Comparison of ENCODE assay signal across 8 mouse cellular contexts in the genomic region with DNA sequence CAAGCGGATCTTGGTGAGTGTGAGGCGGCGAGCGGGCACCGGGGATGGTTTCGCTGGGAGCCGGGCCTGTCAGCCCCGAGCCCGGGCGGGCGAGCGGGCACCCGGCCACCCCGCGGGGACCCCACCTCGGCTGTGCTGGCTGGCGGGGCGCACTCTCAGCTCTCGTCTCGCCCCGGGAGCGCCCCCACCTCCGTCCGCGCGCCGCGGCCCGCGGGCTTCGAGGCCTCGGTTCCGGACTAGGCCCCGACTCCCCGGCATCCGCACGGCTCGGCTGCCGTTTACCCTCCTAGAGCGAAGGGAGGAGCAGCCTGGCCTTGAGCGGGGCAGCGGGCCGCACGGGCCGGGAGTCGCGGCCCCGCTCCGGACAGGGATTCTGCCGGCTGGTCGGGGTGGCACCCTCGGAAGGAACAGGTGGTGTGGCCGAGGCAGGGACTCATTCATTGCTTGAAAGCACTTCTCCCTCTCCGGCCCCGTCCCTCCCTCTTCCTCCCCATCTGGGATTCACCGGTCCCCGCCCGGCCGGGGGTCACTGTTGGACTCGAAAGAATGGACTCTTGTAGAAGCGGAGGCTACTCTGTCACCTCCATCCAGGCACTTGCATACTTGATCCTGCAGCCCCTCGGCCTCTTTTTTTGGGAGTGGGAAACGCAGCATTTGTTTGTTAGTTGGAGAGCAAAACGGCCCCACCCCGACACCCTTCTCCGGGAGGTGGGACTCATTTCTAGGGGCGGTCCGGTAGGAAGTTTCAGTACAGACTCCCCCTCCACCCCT. TPM values are rescaled to one million over a fixed set of nuclear protein-coding genes. Genes with fewer than 3 reads are reported as not detected.
DNase-seq lines count a peak whose midpoint lies in the region; ATAC-seq and TF ChIP-seq lines count a peak whose summit lies in the region.

No protein-coding gene starts in this region.

- TF ChIP-seq CTCF in cerebellum, adult 2 months (IDR thresholded peaks at IDR 0.05; ENCODE audit: borderline replicate concordance, insufficient read depth, low read depth, low read length) = no peak
- TF ChIP-seq CTCF in spleen, adult 2 months (IDR thresholded peaks at IDR 0.05; ENCODE audit: extremely low read depth, insufficient read depth, insufficient read length, insufficient replicate concordance) = no peak

- intact Hi-C loops in left cerebral cortex, postnatal 25 days (cut with DNase I) = no loop called here

- 1% methylated on average over 60 of the region's 68 CpGs for WGBS in cerebellum, adult 2 months
- WGBS in hindbrain, embryonic 12.5 days = 1% methylated on average over 63 of the region's 68 CpGs
- 1% methylated on average over 60 of the region's 68 CpGs for WGBS in spleen, adult 2 months

- peak overlapping the region; percentile 86 for H3K4me2 ChIP-seq in hindbrain, embryonic 12.5 days (replicated peaks)

- peaks cover 6% of the 10 kb centered on the region for H3K4me1 ChIP-seq in cerebellum, adult 2 months (ENCODE audit: control insufficient read depth, insufficient read depth, low read length)
- H3K4me1 ChIP-seq in hindbrain, embryonic 12.5 days = peaks cover 22% of the 10 kb centered on the region
- H3K4me1 ChIP-seq in spleen, adult 2 months (ENCODE audit: control insufficient read depth, insufficient read depth, insufficient read length) = peaks cover 7% of the 10 kb centered on the region

- no peaks in the 10 kb centered on the region for H3K36me3 ChIP-seq in hindbrain, embryonic 12.5 days
- H3K36me3 ChIP-seq in spleen, adult 2 months (ENCODE audit: control insufficient read depth, insufficient read depth, low read length) = no peaks in the 10 kb centered on the region

- H3K9me3 ChIP-seq in hindbrain, embryonic 12.5 days (replicated peaks) = no peaks in the 10 kb centered on the region

- peak overlapping the region; percentile 89 for H3K4me3 ChIP-seq in cerebellum, adult 2 months (replicated peaks; ENCODE audit: insufficient read depth, low read depth, low read length)
- peak overlapping the region; percentile 91 for H3K4me3 ChIP-seq in hindbrain, embryonic 12.5 days
- peak overlapping the region; percentile 83 for H3K4me3 ChIP-seq in spleen, adult 2 months (ENCODE audit: extremely low read depth, insufficient read depth, insufficient read length)

- peak; percentile 76 for ATAC-seq in hindbrain, embryonic 12.5 days (ENCODE audit: low FRiP score)
- peak; percentile 29 for ATAC-seq in megakaryocyte progenitor cell, adult 5-6 weeks (replicated peaks; ENCODE audit: poor library complexity)

- H3K9ac ChIP-seq in hindbrain, embryonic 12.5 days = peak overlapping the region; percentile 99

- DNase-seq in kidney, adult 11 months = peak; percentile 38
- DNase-seq in kidney, adult 18-20 months = no peak
- peak in 1 of 2 experiments; percentile 47 for DNase-seq in cerebellum, adult 2 months
- peak; percentile 41 to 50 for DNase-seq in frontal cortex, postnatal 10 days (ENCODE audit: low spot score in 2 of 2)
- DNase-seq in left cerebral cortex, postnatal 25 days (ENCODE audit: low spot score in 2 of 2) = peak; percentile 24 to 37
- peak in 1 of 2 experiments; percentile 30 for DNase-seq in spleen, adult 2 months (ENCODE audit: low read depth in 1 of 2, low spot score in 2 of 2)

- no peaks in the 10 kb centered on the region for H3K27me3 ChIP-seq in cerebellum, adult 2 months (ENCODE audit: control insufficient read depth, insufficient read depth, low read length)
- no peaks in the 10 kb centered on the region for H3K27me3 ChIP-seq in hindbrain, embryonic 12.5 days
- H3K27me3 ChIP-seq in spleen, adult 2 months (ENCODE audit: control insufficient read depth, insufficient read depth, low read length) = no peaks in the 10 kb centered on the region

- peak overlapping the region; percentile 44 for H3K27ac ChIP-seq in cerebellum, adult 2 months (ENCODE audit: insufficient read depth, low read length)
- H3K27ac ChIP-seq in hindbrain, embryonic 12.5 days = peak overlapping the region; percentile 92
- H3K27ac ChIP-seq in spleen, adult 2 months (ENCODE audit: insufficient read depth, low read length) = peak overlapping the region; percentile 87

- TF ChIP-seq POLR2A in cerebellum, adult 2 months (IDR thresholded peaks at IDR 0.05; ENCODE audit: borderline replicate concordance, insufficient read depth, low read length) = no peak
- TF ChIP-seq POLR2A in spleen, adult 2 months (IDR thresholded peaks at IDR 0.05; ENCODE audit: low read depth, low read length) = no peak

RNA-seq across cellular contexts. Expression of a gene that starts 1.6 kb away (rescaled TPM):
- 22.6 and 22.9 TPM in 2 replicates for polyA plus RNA-seq in cerebellum, adult 2 months (2012; rRNA removed)
- 68.1 and 69.0 TPM in 2 replicates for polyA plus RNA-seq in hindbrain, embryonic 12.5 days (2016; fragmentation: Nextera tagmentation; extraction: Ambion mirVana)
- total RNA-seq in left cerebral cortex, postnatal 25 days (2021) = 10 to 100 TPM; 46.8 to 51.3 TPM
- total RNA-seq in megakaryocyte progenitor cell, adult 5-6 weeks (2015) = 126 and 131 TPM in 2 replicates
- total RNA-seq in megakaryocyte progenitor cell, adult 5-6 weeks (2017) = 69.8 and 118 TPM in 2 replicates
- polyA plus RNA-seq in spleen, adult 2 months (2012; rRNA removed) = 1.7 and 2.1 TPM in 2 replicates

RNA-seq across cellular contexts. Expression of a gene that starts 7.8 kb away (rescaled TPM):
- polyA plus RNA-seq in cerebellum, adult 2 months (2012; rRNA removed) = 538 and 547 TPM in 2 replicates
- polyA plus RNA-seq in hindbrain, embryonic 12.5 days (2016; fragmentation: Nextera tagmentation; extraction: Ambion mirVana) = 692 and 752 TPM in 2 replicates
- 100 to 1,000 TPM; 362 to 365 TPM for total RNA-seq in left cerebral cortex, postnatal 25 days (2021)
- total RNA-seq in megakaryocyte progenitor cell, adult 5-6 weeks (2015) = 175 and 219 TPM in 2 replicates
- total RNA-seq in megakaryocyte progenitor cell, adult 5-6 weeks (2017) = 84.9 and 94.9 TPM in 2 replicates
- polyA plus RNA-seq in spleen, adult 2 months (2012; rRNA removed) = 35.6 and 44.9 TPM in 2 replicates

RNA-seq across cellular contexts. Expression of a gene that starts 20.0 kb away (rescaled TPM):
- 1.6 and 2.0 TPM in 2 replicates for polyA plus RNA-seq in cerebellum, adult 2 months (2012; rRNA removed)
- polyA plus RNA-seq in hindbrain, embryonic 12.5 days (2016; fragmentation: Nextera tagmentation; extraction: Ambion mirVana) = 5.0 and 5.3 TPM in 2 replicates
- not detected for total RNA-seq in left cerebral cortex, postnatal 25 days (2021)
- not detected in 2 replicates for total RNA-seq in megakaryocyte progenitor cell, adult 5-6 weeks (2015)
- total RNA-seq in megakaryocyte progenitor cell, adult 5-6 weeks (2017) = not detected in 2 replicates
- polyA plus RNA-seq in spleen, adult 2 months (2012; rRNA removed) = 0.36 TPM in 2 replicates

Comparison
In these comparisons a context has a peak if more than half of its experiments do, and no peak if none do; other contexts are left out.
1. RNA of a gene that starts 7.8 kb away (polyA plus RNA-seq): 692 to 752 TPM in hindbrain, embryonic 12.5 days and 538 to 547 TPM in cerebellum, adult 2 months; 35.6 to 44.9 TPM in spleen, adult 2 months; every median in the first group is over 10 times any median in the second.
2. Peak in every context shown above with its lines, with median percentiles within 50 percentile points of each other: H3K27ac ChIP-seq and H3K4me3 ChIP-seq.